Mouse (Mus musculus) WW6 (cell line): ENCODE measurements around the gene Gm13088.
"Not testable (repeated sequence)": the region's sequence is repeated elsewhere in the genome, so short reads cannot be mapped to it uniquely, and the experiment has no call there.

Experiments used
- DNase-seq: peaks from one replicate; pipeline ENCODE4 v3.0.0-alpha.2; 2013; ENCODE audit warnings: low read depth, low spot score

The Gm13088 gene

GRCm38 (mm10) chr4:143657146-143657545 lies at the start of gene Gm13088:
Gene Gm13088 (minus strand): TSS chr4:143657246.
- not testable (repeated sequence) for DNase-seq

- no peak for DNase-seq
These were observed 45.6 kb upstream of the Gm13088 start, which contains the start of gene Gm13089 for GRCm38 (mm10) chr4:143702611-143703010. Gene Gm13089 (minus strand): TSS chr4:143702711.

- not testable (repeated sequence) for DNase-seq
These were observed 38.9 kb downstream of the Gm13088 start for GRCm38 (mm10) chr4:143618101-143618500.

GRCm38 (mm10) chr4:143614703-143615102 lies 42.3 kb downstream of the Gm13088 start, which contains the start of gene Gm13083:
Gene Gm13083 (plus strand): TSS chr4:143615003.
- DNase-seq = not testable (repeated sequence)

- not testable (repeated sequence) for DNase-seq
These were observed 45.1 kb downstream of the Gm13088 start for GRCm38 (mm10) chr4:143611927-143612326.
